Mouse (Mus musculus) MEL (cell line): Measurements from ENCODE around the gene Kank1. TPM values are rescaled to one million over a fixed set of nuclear protein-coding genes. Genes with fewer than 3 reads are reported as not detected.

ENCODE experiments used
- DNase-seq: peaks from one replicate; pipeline ENCODE4 v3.0.0; 2011; ENCODE audit warnings: low read depth, low spot score
- H3K27ac ChIP-seq: 2 replicates; pipeline ENCODE4 v1.5.1; 2012; ENCODE audit warnings: low read depth, mild to moderate bottlenecking, control low read depth, low read length, moderate library complexity; ENCODE audit not compliant: control insufficient read depth
- H3K27me3 ChIP-seq, 2 experiments: fragments of 150-350 bp in 1 of 2; sonication (generic) in 1 of 2; 2 replicates each; pipeline ENCODE4 v1.6.1; 2012; ENCODE audit warnings: low read length in 2 of 2, mild to moderate bottlenecking in 2 of 2, improper control_type of control experiment in 1 of 2, moderate library complexity in 1 of 2; ENCODE audit not compliant: insufficient read depth in 2 of 2, control insufficient read depth in 1 of 2
- H3K36me3 ChIP-seq, 2 experiments: 2 replicates each; pipeline ENCODE4 v1.6.1; 2012 to 2014; ENCODE audit warnings: low read length in 2 of 2, improper control_type of control experiment in 1 of 2, inconsistent platforms in 1 of 2, mild to moderate bottlenecking in 1 of 2; ENCODE audit not compliant: insufficient read depth in 2 of 2, control insufficient read depth in 1 of 2
- H3K4me1 ChIP-seq, 2 experiments: fragments of 150-350 bp in 1 of 2; sonication (generic) in 1 of 2; 2 replicates each; pipeline ENCODE4 v1.6.1; 2012; ENCODE audit warnings: low read length in 2 of 2, improper control_type of control experiment in 1 of 2, mild to moderate bottlenecking in 1 of 2; ENCODE audit not compliant: insufficient read depth in 2 of 2, control insufficient read depth in 1 of 2
- H3K4me3 ChIP-seq, 2 experiments: fragments of 150-350 bp in 1 of 2; sonication (generic) in 1 of 2; 2 replicates each; pipeline ENCODE4 v1.5.1; 2012; ENCODE audit warnings: low read depth in 2 of 2, low read length in 2 of 2, mild to moderate bottlenecking in 2 of 2, moderate library complexity in 2 of 2, control low read depth in 1 of 2, improper control_type of control experiment in 1 of 2; ENCODE audit not compliant: control insufficient read depth in 1 of 2, insufficient read depth in 1 of 2
- H3K79me2 ChIP-seq: 2 replicates; pipeline ENCODE4 v1.6.1; 2012; ENCODE audit warnings: mild to moderate bottlenecking, low read length, moderate library complexity; ENCODE audit not compliant: control insufficient read depth, poor library complexity, insufficient read depth
- H3K9ac ChIP-seq: 2 replicates; pipeline ENCODE4 v1.6.1; 2012; ENCODE audit warnings: low read depth, mild to moderate bottlenecking, control low read depth, low read length, moderate library complexity; ENCODE audit not compliant: control insufficient read depth, poor library complexity, severe bottlenecking
- H3K9me3 ChIP-seq: fragments of 150-350 bp; sonication (generic); replicated peaks from 2 replicates; pipeline ENCODE4 v1.6.1; 2012; ENCODE audit warnings: mild to moderate bottlenecking, low read length, improper control_type of control experiment, moderate library complexity; ENCODE audit not compliant: insufficient read depth
- BHLHE40 ChIP-seq: IDR thresholded peaks from 2 replicates; pipeline ENCODE4 v1.6.1; 2012; ENCODE audit warnings: low read depth, mild to moderate bottlenecking, inconsistent platforms, low read length, improper control_type of control experiment, borderline replicate concordance
- CHD2 ChIP-seq: IDR thresholded peaks from 2 replicates; pipeline ENCODE4 v1.6.1; 2011; ENCODE audit warnings: low read length, improper control_type of control experiment
- ELF1 ChIP-seq: IDR thresholded peaks from 2 replicates; pipeline ENCODE4 v1.6.1; 2014; ENCODE audit warnings: low read depth, mild to moderate bottlenecking, inconsistent platforms, low read length, improper control_type of control experiment, moderate library complexity
- EP300 ChIP-seq, 2 experiments: IDR thresholded peaks; 2 replicates each; pipeline ENCODE4 v1.6.1; 2011; ENCODE audit warnings: improper control_type of control experiment in 2 of 2, low read length in 2 of 2, low read depth in 1 of 2, mild to moderate bottlenecking in 1 of 2
- GABPA ChIP-seq: IDR thresholded peaks from 2 replicates; pipeline ENCODE4 v1.6.1; 2012; ENCODE audit warnings: low read depth, mild to moderate bottlenecking, inconsistent platforms, low read length, improper control_type of control experiment, moderate library complexity
- GATA1 ChIP-seq: IDR thresholded peaks from 2 replicates; pipeline ENCODE4 v1.6.1; 2011; ENCODE audit warnings: low read depth, low read length, improper control_type of control experiment
- KAT2A ChIP-seq: conservative IDR thresholded peaks from 2 replicates; pipeline ENCODE4 v1.6.1; 2012; ENCODE audit warnings: low read depth, low read length, improper control_type of control experiment, inconsistent platforms
- MAFK ChIP-seq: IDR thresholded peaks from 2 replicates; pipeline ENCODE4 v1.6.1; 2011; ENCODE audit warnings: low read depth, mild to moderate bottlenecking, low read length, improper control_type of control experiment, borderline replicate concordance
- MEF2A ChIP-seq: IDR thresholded peaks from 2 replicates; pipeline ENCODE4 v1.6.1; 2014; ENCODE audit warnings: low read depth, mild to moderate bottlenecking, inconsistent platforms, low read length, improper control_type of control experiment; ENCODE audit not compliant: poor library complexity, insufficient replicate concordance, severe bottlenecking; ENCODE audit errors: extremely low read depth
- MXI1 ChIP-seq: IDR thresholded peaks from 2 replicates; pipeline ENCODE4 v1.6.1; 2011; ENCODE audit warnings: mild to moderate bottlenecking, low read depth, low read length, improper control_type of control experiment
- SIN3A ChIP-seq: IDR thresholded peaks from 2 replicates; pipeline ENCODE4 v1.6.1; 2012; ENCODE audit warnings: low read length, improper control_type of control experiment, inconsistent platforms
- TAL1 ChIP-seq: IDR thresholded peaks from 2 replicates; pipeline ENCODE4 v1.6.1; 2012; ENCODE audit warnings: mild to moderate bottlenecking, inconsistent platforms, low read length, moderate library complexity, mixed read lengths
- TCF12 ChIP-seq: IDR thresholded peaks from 2 replicates; pipeline ENCODE4 v1.6.1; 2014; ENCODE audit warnings: low read depth, mild to moderate bottlenecking, inconsistent platforms, low read length, improper control_type of control experiment, moderate library complexity
- USF2 ChIP-seq, 2 experiments: IDR thresholded peaks; 2 replicates each; pipeline ENCODE4 v1.6.1; 2011 to 2012; ENCODE audit warnings: improper control_type of control experiment in 2 of 2, low read length in 2 of 2, borderline replicate concordance in 1 of 2, inconsistent platforms in 1 of 2, low read depth in 1 of 2, mild to moderate bottlenecking in 1 of 2; ENCODE audit not compliant: insufficient read depth in 1 of 2
- ZKSCAN1 ChIP-seq: IDR thresholded peaks from 2 replicates; pipeline ENCODE4 v1.6.1; 2012; ENCODE audit warnings: low read depth, mild to moderate bottlenecking, inconsistent platforms, low read length, improper control_type of control experiment, moderate library complexity
- ZMIZ1 ChIP-seq: IDR thresholded peaks from 2 replicates; pipeline ENCODE4 v1.6.1; 2012; ENCODE audit warnings: low read depth, mild to moderate bottlenecking, inconsistent platforms, low read length, improper control_type of control experiment, moderate library complexity
- polyA plus RNA-seq, 2 experiments: library from polyadenylated mRNA; stranded (reverse) in 1 of 2; unstranded in 1 of 2; fragments of >175 nt in 1 of 2; fragments of >200 nt in 1 of 2; gene quantifications; 2 replicates each; pipeline versions ENCODE4 v1.2.1 to v1.2.4; 2012; ENCODE audit warnings: low replicate concordance in 2 of 2, low read depth in 1 of 2; ENCODE audit not compliant: insufficient read length in 2 of 2, insufficient read depth in 1 of 2, missing spikeins in 1 of 2
- total RNA-seq: library from RNA; depleted of rRNA; stranded (reverse); fragments of 300-350 nt; gene quantifications from 2 replicates; pipeline ENCODE4 v1.2.3, GENCODE M21; 2012

Kank1 gene
- total and polyA plus RNA-seq, 3 experiments: not detected

GRCm38 (mm10) chr19:25277761-25278160 is 41.0 kb downstream of the Kank1 start:
- H3K4me3 ChIP-seq: no peak overlapping the region
- H3K9ac ChIP-seq: no peak overlapping the region
- H3K27me3 ChIP-seq: no peaks in the 10 kb centered on the region
- no peak for DNase-seq
- no peaks in the 10 kb centered on the region for H3K36me3 ChIP-seq
- no peaks in the 10 kb centered on the region for H3K4me1 ChIP-seq
- no peaks in the 10 kb centered on the region for H3K79me2 ChIP-seq
- TF ChIP-seq BHLHE40 (no peak), GATA1 (no peak), ZMIZ1 (no peak), CHD2 (no peak), ZKSCAN1 (no peak), KAT2A (no peak), MXI1 (no peak), TAL1 (no peak), EP300 (IDR thresholded peaks at IDR 0.05; ENCODE audit: low read depth in 1 of 2, low read length in 2 of 2) (no peak), ELF1 (no peak)
- H3K27ac ChIP-seq: no peak overlapping the region
- no peaks in the 10 kb centered on the region for H3K9me3 ChIP-seq

- Histone ChIP-seq H3K27me3 (no peaks in the 10 kb centered on the region), H3K4me3 (no peak overlapping the region), H3K79me2 (no peaks in the 10 kb centered on the region), H3K4me1 (no peaks in the 10 kb centered on the region), H3K9ac (no peak overlapping the region), H3K36me3 (no peaks in the 10 kb centered on the region), H3K27ac (no peak overlapping the region), H3K9me3 (no peaks in the 10 kb centered on the region)
- no peak for TF ChIP-seq SIN3A
- TF ChIP-seq MEF2A: no peak
- no peak for TF ChIP-seq MAFK
- TF ChIP-seq USF2 (IDR thresholded peaks at IDR 0.05; ENCODE audit: borderline replicate concordance in 1 of 2, insufficient read depth in 1 of 2, low read depth in 1 of 2, low read length in 2 of 2): no peak
- TF ChIP-seq GABPA: no peak
- no peak for TF ChIP-seq TCF12
- no peak for TF ChIP-seq GATA1
- no peak for DNase-seq
Observed at GRCm38 (mm10) chr19:25279603-25280002, 42.8 kb downstream of the Kank1 start.
